Mouse (Mus musculus) intestine, embryonic 14.5 days (tissue): ENCODE data around the gene Gm11564. TPM values are rescaled to one million over a fixed set of nuclear protein-coding genes. Genes with fewer than 3 reads are reported as not detected.

Source experiments
- polyA plus RNA-seq: library from polyadenylated mRNA; unstranded; fragments of >200 nt; fragmentation: Nextera tagmentation; extraction: Ambion mirVana; gene quantifications from 2 replicates; pipeline ENCODE4 v1.2.1, GENCODE M21; 2014

The Gm11564 gene
- polyA plus RNA-seq, 1 experiment from 2014 or later, result not detected

Other genes with a start within 250 kb of the Gm11564 start
- not detected in 2 replicates for gene Krtap3-1, start 249.0 kb downstream of the Gm11564 start, polyA plus RNA-seq
- not detected in 2 replicates for gene Krtap1-5, start 234.7 kb downstream of the Gm11564 start, polyA plus RNA-seq
- gene Krtap1-4, start 232.0 kb downstream of the Gm11564 start, polyA plus RNA-seq, result not detected in 2 replicates
- gene Krtap1-3, start 224.3 kb downstream of the Gm11564 start, polyA plus RNA-seq, result not detected in 2 replicates
- not detected in 2 replicates for gene Krtap9-3, start 217.6 kb downstream of the Gm11564 start, polyA plus RNA-seq
- gene Gm11938, start 212.4 kb downstream of the Gm11564 start, polyA plus RNA-seq, result not detected in 2 replicates
- gene Gm11937, start 205.5 kb downstream of the Gm11564 start, polyA plus RNA-seq, result not detected in 2 replicates
- gene Krtap2-4, start 200.8 kb downstream of the Gm11564 start, polyA plus RNA-seq, result not detected in 2 replicates
- gene Gm11562, start 195.2 kb downstream of the Gm11564 start, polyA plus RNA-seq, result not detected in 2 replicates
- gene Krtap4-1, start 187.4 kb downstream of the Gm11564 start, polyA plus RNA-seq, result not detected in 2 replicates
- gene Krtap4-2, start 180.6 kb downstream of the Gm11564 start, polyA plus RNA-seq, result not detected in 2 replicates
- not detected in 2 replicates for gene Krtap4-7, start 171.6 kb downstream of the Gm11564 start, polyA plus RNA-seq
- gene Gm11555, start 165.4 kb downstream of the Gm11564 start, polyA plus RNA-seq, result not detected in 2 replicates
- not detected in 2 replicates for gene Gm11563, start 156.7 kb downstream of the Gm11564 start, polyA plus RNA-seq
- not detected in 2 replicates for gene Krtap4-6, start 149.7 kb downstream of the Gm11564 start, polyA plus RNA-seq
- gene Gm14190, start 124.9 kb downstream of the Gm11564 start, polyA plus RNA-seq, result not detected in 2 replicates
- not detected in 2 replicates for gene Gm14180, start 81.4 kb downstream of the Gm11564 start, polyA plus RNA-seq
- gene Gm11595, start 42.8 kb downstream of the Gm11564 start, polyA plus RNA-seq, result not detected in 2 replicates
- gene Krtap4-8, start 35.0 kb downstream of the Gm11564 start, polyA plus RNA-seq, result not detected in 2 replicates
- gene Krtap4-9, start 30.5 kb downstream of the Gm11564 start, polyA plus RNA-seq, result not detected in 2 replicates
- gene Gm11596, start 22.2 kb downstream of the Gm11564 start, polyA plus RNA-seq, result not detected in 2 replicates
- gene Gm11569, start 16.7 kb downstream of the Gm11564 start, polyA plus RNA-seq, result not detected in 2 replicates
- gene Gm11554, start 11.2 kb downstream of the Gm11564 start, polyA plus RNA-seq, result not detected in 2 replicates
- gene Krtap4-13, start 5.8 kb downstream of the Gm11564 start, polyA plus RNA-seq, result not detected in 2 replicates
- not detected in 2 replicates for gene 2300003K06Rik, start 22.4 kb upstream of the Gm11564 start, polyA plus RNA-seq
- 0.19 TPM in 1 of 2 replicates, not detected in the other for gene Krtap4-16, start 35.9 kb upstream of the Gm11564 start, polyA plus RNA-seq
- gene Gm11568, start 42.3 kb upstream of the Gm11564 start, polyA plus RNA-seq, result not detected in 2 replicates
- gene Gm11559, start 48.8 kb upstream of the Gm11564 start, polyA plus RNA-seq, result not detected in 2 replicates
- gene Krtap9-1, start 57.7 kb upstream of the Gm11564 start, polyA plus RNA-seq, result not detected in 2 replicates
- gene Gm11567, start 63.5 kb upstream of the Gm11564 start, polyA plus RNA-seq, result not detected in 2 replicates
- gene Krtap31-1, start 92.3 kb upstream of the Gm11564 start, polyA plus RNA-seq, result not detected in 2 replicates
- gene Gm11565, start 99.1 kb upstream of the Gm11564 start, polyA plus RNA-seq, result not detected in 2 replicates
- not detected in 2 replicates for gene Krtap31-2, start 120.6 kb upstream of the Gm11564 start, polyA plus RNA-seq
- not detected in 2 replicates for gene Krtap9-5, start 132.8 kb upstream of the Gm11564 start, polyA plus RNA-seq
- gene Krtap29-1, start 163.4 kb upstream of the Gm11564 start, polyA plus RNA-seq, result not detected in 2 replicates
- gene Krtap16-1, start 170.9 kb upstream of the Gm11564 start, polyA plus RNA-seq, result not detected in 2 replicates
- not detected in 2 replicates for gene Krtap17-1, start 178.3 kb upstream of the Gm11564 start, polyA plus RNA-seq
- gene Krt33a, start 200.5 kb upstream of the Gm11564 start, polyA plus RNA-seq, result not detected in 2 replicates
- gene Krt33b, start 214.2 kb upstream of the Gm11564 start, polyA plus RNA-seq, result 0.11 TPM in 1 of 2 replicates, not detected in the other
- not detected in 2 replicates for gene Krt34, start 225.9 kb upstream of the Gm11564 start, polyA plus RNA-seq
- gene Krt31, start 234.9 kb upstream of the Gm11564 start, polyA plus RNA-seq, result not detected in 2 replicates